Comparison of ENCODE assay signal across 8 mouse cellular contexts in genomic region chr4:94752512-94752911, GRCm38 (mm10). TPM values are rescaled to one million over a fixed set of nuclear protein-coding genes. Genes with fewer than 3 reads are reported as not detected.
DNase-seq lines count a peak whose midpoint lies in the region; ATAC-seq lines count a peak whose summit lies in the region.

No protein-coding gene starts in this region.

- no peak overlapping the region for H3K4me3 ChIP-seq in kidney, embryonic 14.5 days (ENCODE audit: low read length)
- no peak overlapping the region for H3K4me3 ChIP-seq in forebrain, embryonic 12.5 days (replicated peaks)
- peak overlapping the region; percentile 1; the same call in 1 of the 2 replicates for H3K4me3 ChIP-seq in lung, embryonic 16.5 days (ENCODE audit: low read length)
- no peak overlapping the region for H3K4me3 ChIP-seq in stomach, embryonic 16.5 days (replicated peaks; ENCODE audit: low read length)

- no peaks in the 10 kb centered on the region for H3K4me1 ChIP-seq in kidney, embryonic 14.5 days (ENCODE audit: control insufficient read depth, insufficient read depth, low read length)
- H3K4me1 ChIP-seq in forebrain, embryonic 12.5 days, result peaks cover 7% of the 10 kb centered on the region
- peaks cover 8% of the 10 kb centered on the region for H3K4me1 ChIP-seq in lung, embryonic 16.5 days (replicated peaks; ENCODE audit: control insufficient read depth, insufficient read depth, low read length)
- no peaks in the 10 kb centered on the region for H3K4me1 ChIP-seq in stomach, embryonic 16.5 days (ENCODE audit: control insufficient read depth, insufficient read depth, low read length)

- H3K9ac ChIP-seq in kidney, embryonic 14.5 days (ENCODE audit: low read depth, low read length), result no peak overlapping the region
- H3K9ac ChIP-seq in forebrain, embryonic 12.5 days, result no peak overlapping the region
- H3K9ac ChIP-seq in lung, embryonic 16.5 days (ENCODE audit: low read length), result no peak overlapping the region
- H3K9ac ChIP-seq in stomach, embryonic 16.5 days (ENCODE audit: low read length), result no peak overlapping the region

- no peaks in the 10 kb centered on the region for H3K36me3 ChIP-seq in kidney, embryonic 14.5 days (ENCODE audit: control insufficient read depth, insufficient read depth, low read length)
- H3K36me3 ChIP-seq in forebrain, embryonic 12.5 days (replicated peaks), result no peaks in the 10 kb centered on the region
- H3K36me3 ChIP-seq in lung, embryonic 16.5 days (ENCODE audit: control insufficient read depth, insufficient read depth, low read length), result no peaks in the 10 kb centered on the region
- no peaks in the 10 kb centered on the region for H3K36me3 ChIP-seq in stomach, embryonic 16.5 days (ENCODE audit: control insufficient read depth, insufficient read depth, low read length)

- no peaks in the 10 kb centered on the region for H3K27me3 ChIP-seq in kidney, embryonic 14.5 days (ENCODE audit: control insufficient read depth, insufficient read depth, low read length)
- H3K27me3 ChIP-seq in forebrain, embryonic 12.5 days, result no peaks in the 10 kb centered on the region
- no peaks in the 10 kb centered on the region for H3K27me3 ChIP-seq in lung, embryonic 16.5 days (ENCODE audit: control insufficient read depth, insufficient read depth, low read depth, low read length)
- no peaks in the 10 kb centered on the region for H3K27me3 ChIP-seq in stomach, embryonic 16.5 days (ENCODE audit: control insufficient read depth, insufficient read depth, low read length)

- no peak overlapping the region for H3K27ac ChIP-seq in kidney, embryonic 14.5 days (ENCODE audit: low read depth, low read length)
- peak overlapping the region; percentile 59; the same call in 1 of the 2 replicates for H3K27ac ChIP-seq in forebrain, embryonic 12.5 days
- H3K27ac ChIP-seq in lung, embryonic 16.5 days (ENCODE audit: low read length), result peak overlapping the region; percentile 33; the same call in 1 of the 2 replicates
- H3K27ac ChIP-seq in stomach, embryonic 16.5 days (ENCODE audit: low read length), result peak overlapping the region; percentile 32

- no peak for DNase-seq in kidney, adult 8-10 months
- DNase-seq in heart, postnatal 25 days (ENCODE audit: low spot score), result peak; percentile 70
- no peak for DNase-seq in spleen, adult 18-20 months
- DNase-seq in thymus, adult 18-20 months, result no peak

- 21% methylated on average over 9 of the region's 9 CpGs for WGBS in kidney, embryonic 14.5 days
- 25% methylated on average over 9 of the region's 9 CpGs for WGBS in forebrain, embryonic 12.5 days
- 8% methylated on average over 9 of the region's 9 CpGs for WGBS in lung, embryonic 16.5 days
- WGBS in stomach, embryonic 16.5 days, result 12% methylated on average over 9 of the region's 9 CpGs

- ATAC-seq in kidney, embryonic 14.5 days (ENCODE audit: low FRiP score, low TSS enrichment), result peak; percentile 98
- ATAC-seq in forebrain, embryonic 12.5 days (ENCODE audit: low FRiP score), result peak; percentile 83
- peak; percentile 99 for ATAC-seq in lung, embryonic 16.5 days (ENCODE audit: low read depth)
- peak; percentile 93 for ATAC-seq in stomach, embryonic 16.5 days (ENCODE audit: insufficient read depth, low FRiP score)

- no peak overlapping the region for H3K4me2 ChIP-seq in kidney, embryonic 14.5 days (replicated peaks; ENCODE audit: low read depth, low read length)
- no peak overlapping the region for H3K4me2 ChIP-seq in forebrain, embryonic 12.5 days
- peak overlapping the region; percentile 34 for H3K4me2 ChIP-seq in lung, embryonic 16.5 days (ENCODE audit: low read depth, low read length)
- peak overlapping the region; percentile 38; the same call in 1 of the 2 replicates for H3K4me2 ChIP-seq in stomach, embryonic 16.5 days (ENCODE audit: low read depth, low read length)

- intact Hi-C loops in heart, postnatal 25 days (cut with DNase I), result loop anchor here (5.0 kb wide), 1 partner anchor 80 kb away; no protein-coding TSS in a partner anchor

- H3K9me3 ChIP-seq in kidney, embryonic 14.5 days (ENCODE audit: control insufficient read depth, low read length), result no peaks in the 10 kb centered on the region
- no peaks in the 10 kb centered on the region for H3K9me3 ChIP-seq in forebrain, embryonic 12.5 days
- H3K9me3 ChIP-seq in lung, embryonic 16.5 days (ENCODE audit: control insufficient read depth, low read length), result no peaks in the 10 kb centered on the region
- H3K9me3 ChIP-seq in stomach, embryonic 16.5 days (replicated peaks; ENCODE audit: control insufficient read depth, low read length), result no peaks in the 10 kb centered on the region

RNA-seq across cellular contexts. Expression of gene Tek, which starts 13.4 kb away (rescaled TPM):
- 14.1 and 29.0 TPM in 2 replicates for polyA plus RNA-seq in kidney, embryonic 14.5 days (2014; fragmentation: Nextera tagmentation; extraction: Ambion mirVana)
- polyA plus RNA-seq in forebrain, embryonic 12.5 days (2016; fragmentation: Nextera tagmentation; extraction: Ambion mirVana), result 6.0 and 6.8 TPM in 2 replicates
- total RNA-seq in heart, postnatal 25 days (2021), result 10 to 100 TPM; 41.6 to 47.3 TPM
- polyA plus RNA-seq in lung, embryonic 16.5 days (2015; fragmentation: Nextera tagmentation; extraction: Ambion mirVana), result 44.6 and 49.5 TPM in 2 replicates
- polyA plus RNA-seq in stomach, embryonic 16.5 days (2015; fragmentation: Nextera tagmentation; extraction: Ambion mirVana), result 15.2 and 15.9 TPM in 2 replicates

Comparison
In these comparisons a context has a peak if more than half of its experiments do, and no peak if none do; other contexts are left out.
1. H3K4me2 ChIP-seq: peak in lung, embryonic 16.5 days (single experiment) and stomach, embryonic 16.5 days (single experiment); none in kidney, embryonic 14.5 days (single experiment) and forebrain, embryonic 12.5 days (single experiment).
2. Peak in every context shown above with its lines, with median percentiles within 50 percentile points of each other: ATAC-seq.